Mouse (Mus musculus) intestine, embryonic 14.5 days (tissue): ENCODE data around the gene Ebpl. TPM values are rescaled to one million over a fixed set of nuclear protein-coding genes. Genes with fewer than 3 reads are reported as not detected.

ENCODE experiments used
- ATAC-seq: fragments of 200-750 bp; cut with Nextera tagmentation; replicated peaks from 2 replicates; pipeline ENCODE4 v1.8.0; 2017; ENCODE audit warnings: low read depth, moderate number of reproducible peaks, moderate TSS enrichment, moderate library complexity; ENCODE audit not compliant: low FRiP score, low TSS enrichment
- DNase-seq: peaks from one replicate; pipeline ENCODE4 v3.0.0-alpha.2; 2018; ENCODE audit warnings: low spot score
- H3K27ac ChIP-seq: fragments of 300-500 bp; sonication (generic); 2 replicates; pipeline ENCODE4 v1.5.1; 2014; ENCODE audit warnings: low read depth, mild to moderate bottlenecking, control low read depth
- H3K27me3 ChIP-seq: fragments of 300-500 bp; sonication (generic); replicated peaks from 2 replicates; pipeline ENCODE4 v1.6.1; 2014; ENCODE audit warnings: low read length, control low read depth; ENCODE audit not compliant: control insufficient read depth, insufficient read depth
- H3K36me3 ChIP-seq: fragments of 300-500 bp; sonication (generic); 2 replicates; pipeline ENCODE4 v1.6.1; 2014; ENCODE audit warnings: low read length, control low read depth; ENCODE audit not compliant: control insufficient read depth, insufficient read depth
- H3K4me1 ChIP-seq: fragments of 300-500 bp; sonication (generic); replicated peaks from 2 replicates; pipeline ENCODE4 v1.6.1; 2014; ENCODE audit warnings: low read length, control low read depth, mixed read lengths; ENCODE audit not compliant: control insufficient read depth, insufficient read depth
- H3K4me2 ChIP-seq: fragments of 300-500 bp; sonication (generic); 2 replicates; pipeline ENCODE4 v1.6.1; 2014; ENCODE audit warnings: low read length
- H3K4me3 ChIP-seq: fragments of 300-500 bp; sonication (generic); 2 replicates; pipeline ENCODE4 v1.5.1; 2014; ENCODE audit warnings: low read depth, low read length, control low read depth, mixed read lengths
- H3K9ac ChIP-seq: fragments of 300-500 bp; sonication (generic); 2 replicates; pipeline ENCODE4 v1.6.1; 2014; ENCODE audit warnings: mild to moderate bottlenecking, low read length
- H3K9me3 ChIP-seq: fragments of 300-500 bp; sonication (generic); 2 replicates; pipeline ENCODE4 v1.6.1; 2016; ENCODE audit warnings: low read length, control low read depth; ENCODE audit not compliant: control insufficient read depth
- WGBS: fragments of 180-500 bp; shearing (Covaris S2); extraction: QIAGEN DNeasy Blood & Tissue Kit; methylation state at CpG from one replicate; pipeline ENCODE4 v1.1.7; 2014; 5-methylcytosine and 5-hydroxymethylcytosine counted together
- polyA plus RNA-seq: library from polyadenylated mRNA; unstranded; fragments of >200 nt; fragmentation: Nextera tagmentation; extraction: Ambion mirVana; gene quantifications from 2 replicates; pipeline ENCODE4 v1.2.1, GENCODE M21; 2014

Ebpl gene
- polyA plus RNA-seq, 1 experiment from 2014 or later, result 8.0 TPM

DNA sequence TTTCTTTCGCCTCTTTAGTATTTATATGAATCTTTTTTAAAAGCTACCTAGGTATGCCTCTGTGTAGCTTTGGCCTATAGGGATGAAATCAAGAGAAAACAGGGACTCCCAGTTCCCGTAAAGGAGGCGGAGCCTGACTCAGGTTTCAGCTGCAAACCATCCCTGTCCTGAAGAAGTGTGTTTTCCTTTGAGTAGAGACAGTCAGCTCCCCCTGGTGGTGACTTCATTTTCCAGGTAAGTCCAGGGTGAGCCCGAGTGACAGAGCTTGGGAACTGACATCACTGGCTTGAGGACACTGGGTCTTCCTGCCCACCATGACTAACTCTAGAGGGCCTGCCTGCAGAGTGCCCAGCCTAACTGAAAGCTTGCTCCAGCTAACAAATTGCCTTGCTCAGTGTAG is 43.4 kb downstream of the Ebpl start:
- 0 out of 2 replicates have a peak, but pooled peaks have one; percentile 64 for ATAC-seq

GRCm38 (mm10) chr14:61310963-61311362 is 49.3 kb downstream of the Ebpl start:
- H3K4me2 ChIP-seq, result no peak overlapping the region

More for the DNA sequence above, 43.4 kb downstream of the Ebpl start:
- Histone ChIP-seq H3K27ac (no peak overlapping the region), H3K4me3 (no peak overlapping the region), H3K4me2 (no peak overlapping the region), H3K9ac (no peak overlapping the region), H3K36me3 (no peaks in the 10 kb centered on the region), H3K4me1 (no peaks in the 10 kb centered on the region), H3K27me3 (no peaks in the 10 kb centered on the region), H3K9me3 (no peaks in the 10 kb centered on the region)
- DNase-seq, result peak; percentile 82
- 32% methylated on average over 4 of the region's 4 CpGs for WGBS

GRCm38 (mm10) chr14:61310036-61310772 is 50.0 kb downstream of the Ebpl start:
- Histone ChIP-seq H3K36me3 (no peaks in the 10 kb centered on the region), H3K4me1 (peaks cover 11% of the 10 kb centered on the region; the same call in 1 of the 2 replicates), H3K9ac (no peak overlapping the region), H3K27me3 (no peaks in the 10 kb centered on the region), H3K4me2 (no peak overlapping the region), H3K4me3 (no peak overlapping the region), H3K27ac (no peak overlapping the region), H3K9me3 (no peaks in the 10 kb centered on the region)
- DNase-seq (no peak), ATAC-seq (no peak)
- 54% methylated on average over 7 of the region's 7 CpGs for WGBS

More at GRCm38 (mm10) chr14:61310963-61311362, 49.3 kb downstream of the Ebpl start:
- H3K27me3 ChIP-seq, result no peaks in the 10 kb centered on the region
- WGBS, result 62% methylated on average over 12 of the region's 12 CpGs
- H3K9me3 ChIP-seq, result no peaks in the 10 kb centered on the region
- ATAC-seq (no peak), DNase-seq (no peak)
- H3K9ac ChIP-seq, result no peak overlapping the region
- no peaks in the 10 kb centered on the region for H3K36me3 ChIP-seq
- no peak overlapping the region for H3K4me3 ChIP-seq
- peaks cover 11% of the 10 kb centered on the region; the same call in 1 of the 2 replicates for H3K4me1 ChIP-seq
- H3K27ac ChIP-seq, result no peak overlapping the region

DNA sequence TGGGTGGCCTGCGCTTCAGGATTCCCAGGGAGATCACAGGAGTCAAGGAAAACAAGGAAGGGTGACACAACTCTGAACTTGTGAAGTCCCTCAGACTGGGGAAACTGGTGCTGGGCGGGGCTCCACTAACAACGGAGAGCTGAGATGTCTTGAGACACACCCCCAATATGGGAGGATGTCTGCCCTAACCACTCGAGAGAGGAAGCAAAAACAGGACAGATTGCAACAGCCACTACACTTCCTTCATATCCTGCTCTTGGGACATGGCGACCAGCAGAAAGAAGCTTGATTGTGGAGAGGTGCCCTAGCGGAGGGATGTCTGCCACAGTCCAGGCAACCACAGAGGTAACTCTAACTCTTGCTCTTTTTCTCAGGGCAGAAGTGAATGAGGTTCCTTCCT is 50.6 kb downstream of the Ebpl start, which contains the start of gene Arl11:
TSS of gene Arl11 (plus strand) at position 161 of the 400 bp plus-strand sequence.
- ATAC-seq, result no peak
- no peak for DNase-seq
- 51% methylated on average over 6 of the region's 6 CpGs for WGBS

GRCm38 (mm10) chr14:61303969-61304609 is 56.1 kb downstream of the Ebpl start:
- Histone ChIP-seq H3K27ac (no peak overlapping the region), H3K27me3 (no peaks in the 10 kb centered on the region), H3K36me3 (no peaks in the 10 kb centered on the region), H3K9me3 (no peaks in the 10 kb centered on the region), H3K9ac (no peak overlapping the region), H3K4me1 (no peaks in the 10 kb centered on the region), H3K4me3 (no peak overlapping the region), H3K4me2 (no peak overlapping the region)
- DNase-seq, result no peak
- no peak for ATAC-seq
- WGBS, result 41% methylated on average over 4 of the region's 4 CpGs

More for the DNA sequence above, 50.6 kb downstream of the Ebpl start, which contains the start of gene Arl11:
- H3K27me3 ChIP-seq, result no peaks in the 10 kb centered on the region
- no peaks in the 10 kb centered on the region for H3K36me3 ChIP-seq
- H3K4me3 ChIP-seq, result no peak within 1 kb of the TSS
- no peak within 1 kb of the TSS for H3K9ac ChIP-seq
- H3K27ac ChIP-seq, result no peak within 1 kb of the TSS
- H3K4me2 ChIP-seq, result no peak within 1 kb of the TSS
- no peaks in the 10 kb centered on the region for H3K9me3 ChIP-seq
- H3K4me1 ChIP-seq, result peaks cover 11% of the 10 kb centered on the region; the same call in 1 of the 2 replicates

DNA sequence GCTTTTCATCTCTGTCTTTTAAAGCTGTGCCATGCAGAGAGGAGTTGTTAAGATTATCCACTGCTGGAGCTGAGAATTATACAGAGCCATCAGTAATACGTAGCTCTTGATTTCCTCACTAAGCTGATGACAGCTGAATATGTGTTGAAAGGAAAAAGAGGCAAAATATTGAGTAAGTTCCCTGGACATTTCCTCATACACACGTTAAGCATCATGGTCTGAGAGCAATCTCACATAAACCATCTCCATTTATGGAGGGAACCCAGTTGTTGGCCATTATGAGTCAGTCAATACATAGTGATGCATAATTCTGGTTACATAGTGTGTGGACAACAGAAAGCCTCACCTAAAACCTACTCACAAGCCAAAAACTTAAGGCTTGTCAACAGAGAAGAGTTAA is 57.8 kb downstream of the Ebpl start:
- Histone ChIP-seq H3K27me3 (no peaks in the 10 kb centered on the region), H3K36me3 (no peaks in the 10 kb centered on the region), H3K9ac (no peak overlapping the region), H3K9me3 (no peaks in the 10 kb centered on the region), H3K4me1 (no peaks in the 10 kb centered on the region), H3K4me3 (no peak overlapping the region), H3K27ac (no peak overlapping the region), H3K4me2 (no peak overlapping the region)
- DNase-seq (no peak), ATAC-seq (no peak)
- WGBS, result 72% methylated on average over 2 of the region's 2 CpGs

- 61% methylated on average over 2 of the region's 2 CpGs for WGBS
These were observed 58.9 kb downstream of the Ebpl start for GRCm38 (mm10) chr14:61301323-61301722.

GRCm38 (mm10) chr14:61299810-61300209 is 60.4 kb downstream of the Ebpl start:
- 79% methylated on average over 6 of the region's 6 CpGs for WGBS
- no peak for DNase-seq
- no peak overlapping the region for H3K27ac ChIP-seq
- no peaks in the 10 kb centered on the region for H3K27me3 ChIP-seq
- no peaks in the 10 kb centered on the region for H3K4me1 ChIP-seq
- H3K9me3 ChIP-seq, result no peaks in the 10 kb centered on the region
- H3K4me3 ChIP-seq, result no peak overlapping the region
- H3K36me3 ChIP-seq, result no peaks in the 10 kb centered on the region
- H3K4me2 ChIP-seq, result no peak overlapping the region
- no peak for ATAC-seq
- H3K9ac ChIP-seq, result no peak overlapping the region

More at GRCm38 (mm10) chr14:61301323-61301722, 58.9 kb downstream of the Ebpl start:
- no peak overlapping the region for H3K27ac ChIP-seq
- DNase-seq, result no peak
- H3K4me3 ChIP-seq, result no peak overlapping the region
- no peak for ATAC-seq
- no peaks in the 10 kb centered on the region for H3K9me3 ChIP-seq
- no peaks in the 10 kb centered on the region for H3K27me3 ChIP-seq
- no peaks in the 10 kb centered on the region for H3K36me3 ChIP-seq
- no peak overlapping the region for H3K9ac ChIP-seq
- no peak overlapping the region for H3K4me2 ChIP-seq
- H3K4me1 ChIP-seq, result no peaks in the 10 kb centered on the region
